Mouse (Mus musculus) kidney, embryonic 15.5 days (tissue): ENCODE results near the gene Tmem104. TPM values are rescaled to one million over a fixed set of nuclear protein-coding genes. Genes with fewer than 3 reads are reported as not detected.
A peak's percentile ranks its signal among the peaks of the same experiment; 100 is the strongest.

Source experiments
- ATAC-seq: fragments of 200-750 bp; cut with Nextera tagmentation; replicated peaks from 2 replicates; pipeline ENCODE4 v1.8.0; 2017; ENCODE audit warnings: moderate TSS enrichment; ENCODE audit not compliant: low FRiP score
- H3K27ac ChIP-seq: fragments of 300-500 bp; sonication (generic); 2 replicates; pipeline ENCODE4 v1.5.1; 2015; ENCODE audit warnings: mild to moderate bottlenecking, inconsistent platforms
- H3K27me3 ChIP-seq: fragments of 300-500 bp; sonication (generic); 2 replicates; pipeline ENCODE4 v1.6.1; 2015; ENCODE audit warnings: inconsistent platforms
- H3K36me3 ChIP-seq: fragments of 300-500 bp; sonication (generic); 2 replicates; pipeline ENCODE4 v1.6.1; 2015; ENCODE audit warnings: inconsistent platforms
- H3K4me1 ChIP-seq: fragments of 300-500 bp; sonication (generic); 2 replicates; pipeline ENCODE4 v1.6.1; 2015; ENCODE audit warnings: inconsistent platforms
- H3K4me2 ChIP-seq: fragments of 300-500 bp; sonication (generic); 2 replicates; pipeline ENCODE4 v1.6.1; 2015; ENCODE audit warnings: moderate library complexity, mild to moderate bottlenecking, inconsistent platforms
- H3K4me3 ChIP-seq: fragments of 300-500 bp; sonication (generic); replicated peaks from 2 replicates; pipeline ENCODE4 v1.5.1; 2015; ENCODE audit warnings: mild to moderate bottlenecking, inconsistent platforms
- H3K9ac ChIP-seq: fragments of 300-500 bp; sonication (generic); 2 replicates; pipeline ENCODE4 v1.6.1; 2015; ENCODE audit warnings: mild to moderate bottlenecking, inconsistent platforms
- H3K9me3 ChIP-seq: fragments of 300-500 bp; sonication (generic); replicated peaks from 2 replicates; pipeline ENCODE4 v1.6.1; 2016; ENCODE audit warnings: inconsistent platforms
- WGBS: fragments of 180-500 bp; shearing (Covaris S2); methylation state at CpG from one replicate; pipeline ENCODE4 v1.1.7; 2015; ENCODE audit warnings: mixed read lengths; 5-methylcytosine and 5-hydroxymethylcytosine counted together
- polyA plus RNA-seq: library from polyadenylated mRNA; unstranded; fragments of >200 nt; fragmentation: Nextera tagmentation; extraction: Ambion mirVana; gene quantifications from 2 replicates; pipeline ENCODE4 v1.2.1, GENCODE M21; 2015

Gene Tmem104
- polyA plus RNA-seq, 1 experiment from 2014 or later = 11.0 TPM

GRCm38 (mm10) chr11:115187693-115188092, 406 bp downstream of the Tmem104 start, which contains the start of gene Nat9:
Gene Nat9, minus strand, starts transcription at chr11:115187859.
- H3K27me3 ChIP-seq = no peaks in the 10 kb centered on the region
- peak within 1 kb of the TSS; percentile 66 for H3K9ac ChIP-seq
- H3K4me3 ChIP-seq = peak within 1 kb of the TSS; percentile 59
- no peaks in the 10 kb centered on the region for H3K9me3 ChIP-seq
- H3K36me3 ChIP-seq = peaks cover 5% of the 10 kb centered on the region; the same call in 1 of the 2 replicates
- peak within 1 kb of the TSS; percentile 87 for H3K27ac ChIP-seq
- H3K4me1 ChIP-seq = peaks cover 25% of the 10 kb centered on the region
- 7% methylated on average over 12 of the region's 12 CpGs for WGBS
- H3K4me2 ChIP-seq = peak within 1 kb of the TSS; percentile 94
- peak; percentile 19; the same call in 1 of the 2 replicates for ATAC-seq

GRCm38 (mm10) chr11:115188539-115189231, 1.4 kb downstream of the Tmem104 start:
- Histone ChIP-seq H3K4me1 (peaks cover 25% of the 10 kb centered on the region), H3K9ac (no peak overlapping the region), H3K9me3 (no peaks in the 10 kb centered on the region), H3K36me3 (peaks cover 5% of the 10 kb centered on the region; the same call in 1 of the 2 replicates), H3K4me3 (no peak overlapping the region), H3K4me2 (no peak overlapping the region), H3K27ac (no peak overlapping the region), H3K27me3 (no peaks in the 10 kb centered on the region)
- no peak for ATAC-seq
- WGBS = 89% methylated on average over 13 of the region's 13 CpGs

- no peak overlapping the region for H3K4me3 ChIP-seq
- 88% methylated on average over 6 of the region's 6 CpGs for WGBS
- H3K27ac ChIP-seq = no peak overlapping the region
- no peak overlapping the region for H3K9ac ChIP-seq
- H3K36me3 ChIP-seq = peaks cover 5% of the 10 kb centered on the region; the same call in 1 of the 2 replicates
- H3K27me3 ChIP-seq = no peaks in the 10 kb centered on the region
- no peak overlapping the region for H3K4me2 ChIP-seq
- peaks cover 25% of the 10 kb centered on the region for H3K4me1 ChIP-seq
- ATAC-seq = no peak
- no peaks in the 10 kb centered on the region for H3K9me3 ChIP-seq
Observed at GRCm38 (mm10) chr11:115189304-115189703, 2.0 kb downstream of the Tmem104 start.

- Histone ChIP-seq H3K4me2 (no peak overlapping the region), H3K4me1 (peaks cover 13% of the 10 kb centered on the region), H3K36me3 (peaks cover 7% of the 10 kb centered on the region; the same call in 1 of the 2 replicates), H3K9ac (no peak overlapping the region), H3K4me3 (no peak overlapping the region), H3K9me3 (no peaks in the 10 kb centered on the region), H3K27me3 (no peaks in the 10 kb centered on the region), H3K27ac (0 out of 2 replicates have a peak overlapping the region, but pooled peaks have one; percentile 13)
- 58% methylated on average over 9 of the region's 9 CpGs for WGBS
- no peak for ATAC-seq
Observed at GRCm38 (mm10) chr11:115192180-115192579, 4.9 kb downstream of the Tmem104 start.

GRCm38 (mm10) chr11:115194693-115195092, 7.4 kb downstream of the Tmem104 start:
- no peaks in the 10 kb centered on the region for H3K9me3 ChIP-seq
- no peak for ATAC-seq
- 84% methylated on average over 6 of the region's 6 CpGs for WGBS
- H3K4me2 ChIP-seq = no peak overlapping the region
- H3K27ac ChIP-seq = no peak overlapping the region
- H3K27me3 ChIP-seq = no peaks in the 10 kb centered on the region
- peaks cover 5% of the 10 kb centered on the region; the same call in 1 of the 2 replicates for H3K4me1 ChIP-seq
- H3K4me3 ChIP-seq = no peak overlapping the region
- H3K9ac ChIP-seq = no peak overlapping the region
- H3K36me3 ChIP-seq = peaks cover 13% of the 10 kb centered on the region; the same call in 1 of the 2 replicates

- Histone ChIP-seq H3K9ac (no peak overlapping the region), H3K4me2 (no peak overlapping the region), H3K36me3 (peaks cover 18% of the 10 kb centered on the region; the same call in 1 of the 2 replicates), H3K9me3 (no peaks in the 10 kb centered on the region), H3K4me1 (peaks cover 5% of the 10 kb centered on the region; the same call in 1 of the 2 replicates), H3K27ac (no peak overlapping the region), H3K4me3 (no peak overlapping the region), H3K27me3 (no peaks in the 10 kb centered on the region)
- ATAC-seq = no peak
- WGBS = 91% methylated on average over 5 of the region's 5 CpGs
Observed at GRCm38 (mm10) chr11:115195933-115196332, 8.6 kb downstream of the Tmem104 start.

- H3K36me3 ChIP-seq = peaks cover 24% of the 10 kb centered on the region; the same call in 1 of the 2 replicates
- H3K9me3 ChIP-seq = no peaks in the 10 kb centered on the region
- no peak overlapping the region for H3K27ac ChIP-seq
- H3K9ac ChIP-seq = no peak overlapping the region
- no peaks in the 10 kb centered on the region for H3K4me1 ChIP-seq
- H3K27me3 ChIP-seq = no peaks in the 10 kb centered on the region
- no peak overlapping the region for H3K4me3 ChIP-seq
- 83% methylated on average over 8 of the region's 8 CpGs for WGBS
- H3K4me2 ChIP-seq = no peak overlapping the region
- no peak for ATAC-seq
Observed at GRCm38 (mm10) chr11:115197558-115197957, 10.3 kb downstream of the Tmem104 start.

GRCm38 (mm10) chr11:115198932-115199384, 11.7 kb downstream of the Tmem104 start:
- Histone ChIP-seq H3K9ac (no peak overlapping the region), H3K4me2 (no peak overlapping the region), H3K27me3 (0 out of 2 replicates have a peak, but pooled peaks cover 2% of the 10 kb centered on the region), H3K36me3 (peaks cover 26% of the 10 kb centered on the region; the same call in 1 of the 2 replicates), H3K9me3 (no peaks in the 10 kb centered on the region), H3K27ac (no peak overlapping the region), H3K4me3 (no peak overlapping the region), H3K4me1 (no peaks in the 10 kb centered on the region)
- ATAC-seq = no peak
- WGBS = 54% methylated on average over 12 of the region's 12 CpGs

- H3K9ac ChIP-seq = no peak overlapping the region
- H3K9me3 ChIP-seq = no peaks in the 10 kb centered on the region
- peaks cover 36% of the 10 kb centered on the region for H3K36me3 ChIP-seq
- no peak for ATAC-seq
- H3K27ac ChIP-seq = no peak overlapping the region
- no peaks in the 10 kb centered on the region for H3K4me1 ChIP-seq
- H3K27me3 ChIP-seq = 0 out of 2 replicates have a peak, but pooled peaks cover 2% of the 10 kb centered on the region
- no peak overlapping the region for H3K4me3 ChIP-seq
- 79% methylated on average over 4 of the region's 4 CpGs for WGBS
- no peak overlapping the region for H3K4me2 ChIP-seq
Observed at GRCm38 (mm10) chr11:115200520-115200919, 13.2 kb downstream of the Tmem104 start.

GRCm38 (mm10) chr11:115202316-115202715, 15.0 kb downstream of the Tmem104 start:
- Histone ChIP-seq H3K27ac (no peak overlapping the region), H3K4me2 (no peak overlapping the region), H3K36me3 (peaks cover 50% of the 10 kb centered on the region), H3K27me3 (peaks cover 7% of the 10 kb centered on the region; the same call in 1 of the 2 replicates), H3K9ac (no peak overlapping the region), H3K4me3 (no peak overlapping the region), H3K9me3 (no peaks in the 10 kb centered on the region), H3K4me1 (no peaks in the 10 kb centered on the region)
- ATAC-seq = peak; percentile 63
- WGBS = 17% methylated on average over 12 of the region's 12 CpGs

- Histone ChIP-seq H3K36me3 (peaks cover 47% of the 10 kb centered on the region), H3K9ac (no peak overlapping the region), H3K4me3 (no peak overlapping the region), H3K27me3 (peaks cover 7% of the 10 kb centered on the region; the same call in 1 of the 2 replicates), H3K4me1 (no peaks in the 10 kb centered on the region), H3K27ac (no peak overlapping the region), H3K9me3 (no peaks in the 10 kb centered on the region), H3K4me2 (no peak overlapping the region)
- ATAC-seq = no peak
- 95% methylated on average over 9 of the region's 9 CpGs for WGBS
Observed at GRCm38 (mm10) chr11:115202756-115203155, 15.5 kb downstream of the Tmem104 start.

- peaks cover 10% of the 10 kb centered on the region for H3K4me1 ChIP-seq
- ATAC-seq = no peak
- no peak overlapping the region for H3K4me3 ChIP-seq
- peaks cover 7% of the 10 kb centered on the region; the same call in 1 of the 2 replicates for H3K27me3 ChIP-seq
- 78% methylated on average over 12 of the region's 12 CpGs for WGBS
- H3K4me2 ChIP-seq = no peak overlapping the region
- H3K27ac ChIP-seq = no peak overlapping the region
- no peak overlapping the region for H3K9ac ChIP-seq
- H3K36me3 ChIP-seq = peaks cover 40% of the 10 kb centered on the region
- H3K9me3 ChIP-seq = no peaks in the 10 kb centered on the region
Observed at GRCm38 (mm10) chr11:115208126-115208525, 20.8 kb downstream of the Tmem104 start.
